Mouse (Mus musculus) forebrain, embryonic 15.5 days (tissue): Measurements from ENCODE around the gene Ccdc174. TPM values are rescaled to one million over a fixed set of nuclear protein-coding genes. Genes with fewer than 3 reads are reported as not detected.
A peak's percentile ranks its signal among the peaks of the same experiment; 100 is the strongest.
"Not testable (repeated sequence)": the region's sequence is repeated elsewhere in the genome, so short reads cannot be mapped to it uniquely, and the experiment has no call there.

Source experiments
- ATAC-seq: fragments of 200-750 bp; cut with Nextera tagmentation; replicated peaks from 2 replicates; pipeline ENCODE4 v1.8.0; 2017; ENCODE audit warnings: mild to moderate bottlenecking, moderate TSS enrichment, moderate library complexity
- H3K27ac ChIP-seq: fragments of 300-500 bp; sonication (generic); replicated peaks from 2 replicates; pipeline ENCODE4 v1.5.1; 2015; ENCODE audit warnings: mild to moderate bottlenecking, inconsistent platforms
- H3K27me3 ChIP-seq: fragments of 300-500 bp; sonication (generic); 2 replicates; pipeline ENCODE4 v1.6.1; 2015; ENCODE audit warnings: inconsistent platforms
- H3K36me3 ChIP-seq: fragments of 300-500 bp; sonication (generic); 2 replicates; pipeline ENCODE4 v1.6.1; 2015; ENCODE audit warnings: mild to moderate bottlenecking, inconsistent platforms
- H3K4me1 ChIP-seq: fragments of 300-500 bp; sonication (generic); 2 replicates; pipeline ENCODE4 v1.6.1; 2015; ENCODE audit warnings: inconsistent platforms
- H3K4me2 ChIP-seq: fragments of 300-500 bp; sonication (generic); replicated peaks from 2 replicates; pipeline ENCODE4 v1.6.1; 2015; ENCODE audit warnings: mild to moderate bottlenecking, inconsistent platforms
- H3K4me3 ChIP-seq: fragments of 300-500 bp; sonication (generic); 2 replicates; pipeline ENCODE4 v1.5.1; 2015; ENCODE audit warnings: mild to moderate bottlenecking, inconsistent platforms
- H3K9ac ChIP-seq: fragments of 300-500 bp; sonication (generic); replicated peaks from 2 replicates; pipeline ENCODE4 v1.6.1; 2015; ENCODE audit warnings: mild to moderate bottlenecking, inconsistent platforms
- H3K9me3 ChIP-seq: fragments of 300-500 bp; sonication (generic); 2 replicates; pipeline ENCODE4 v1.6.1; 2016; ENCODE audit warnings: inconsistent platforms
- WGBS: fragments of 180-500 bp; shearing (Covaris S2); methylation state at CpG from one replicate; pipeline ENCODE4 v1.1.7; 2015; ENCODE audit warnings: mixed read lengths; 5-methylcytosine and 5-hydroxymethylcytosine counted together
- polyA plus RNA-seq: library from polyadenylated mRNA; unstranded; fragments of >200 nt; fragmentation: Nextera tagmentation; extraction: Ambion mirVana; gene quantifications from 2 replicates; pipeline ENCODE4 v1.2.1, GENCODE M21; 2015

Gene Ccdc174
- polyA plus RNA-seq, 1 experiment from 2014 or later = 42.9 TPM

DNA sequence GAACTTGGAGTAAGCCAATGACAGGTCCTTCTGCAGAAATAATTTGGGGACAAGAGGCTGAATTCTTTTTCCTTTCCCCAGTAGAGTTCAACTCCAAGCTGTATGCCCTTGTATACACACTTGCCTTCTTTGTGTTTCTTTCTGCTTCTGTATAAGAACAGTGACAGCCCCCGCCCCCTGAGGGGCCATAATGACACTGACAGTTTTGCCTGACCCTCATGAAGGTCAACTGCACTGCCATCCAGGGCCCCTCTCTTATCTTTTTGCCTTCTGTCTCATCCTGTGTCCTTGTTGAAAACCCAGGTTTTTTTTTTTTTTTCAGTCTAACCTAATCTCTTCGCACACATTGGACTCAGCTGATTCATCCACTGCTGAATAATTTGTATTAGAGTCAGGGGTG is 5.1 kb upstream of the Ccdc174 start:
- WGBS = 61% methylated on average over 2 of the region's 2 CpGs
- no peaks in the 10 kb centered on the region for H3K9me3 ChIP-seq
- H3K4me3 ChIP-seq = no peak overlapping the region
- no peak overlapping the region for H3K9ac ChIP-seq
- no peak overlapping the region for H3K27ac ChIP-seq
- peaks cover 5% of the 10 kb centered on the region; the same call in 1 of the 2 replicates for H3K4me1 ChIP-seq
- no peak overlapping the region for H3K4me2 ChIP-seq
- H3K27me3 ChIP-seq = peaks cover 5% of the 10 kb centered on the region
- H3K36me3 ChIP-seq = no peaks in the 10 kb centered on the region
- no peak for ATAC-seq

DNA sequence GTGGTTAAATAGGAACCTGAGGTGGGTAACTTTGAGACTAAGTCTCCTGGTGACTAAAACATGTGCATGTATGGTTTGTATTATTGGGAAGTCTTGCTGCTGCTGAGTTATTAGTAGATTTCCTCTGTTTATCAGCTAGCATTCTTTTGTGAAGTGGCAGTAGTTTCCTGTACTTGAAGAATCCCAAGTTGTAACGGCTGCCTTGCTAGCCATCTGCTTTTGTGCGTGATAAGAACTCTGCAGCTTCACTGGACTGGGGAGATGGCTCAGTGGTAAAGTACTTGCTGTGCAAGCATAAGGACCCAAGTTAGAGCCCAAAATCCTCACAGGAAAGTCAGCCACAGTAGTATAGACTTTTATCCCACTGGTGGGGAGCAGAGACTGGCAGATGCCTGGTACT is 6.0 kb downstream of the Ccdc174 start:
- Histone ChIP-seq H3K27ac (no peak overlapping the region), H3K9ac (no peak overlapping the region), H3K27me3 (no peaks in the 10 kb centered on the region), H3K4me2 (no peak overlapping the region), H3K4me3 (no peak overlapping the region), H3K4me1 (peaks cover 8% of the 10 kb centered on the region), H3K36me3 (peaks cover 67% of the 10 kb centered on the region), H3K9me3 (no peaks in the 10 kb centered on the region)
- WGBS = 93% methylated on average over 2 of the region's 2 CpGs
- no peak for ATAC-seq

GRCm38 (mm10) chr6:91889255-91889906 is 11.5 kb downstream of the Ccdc174 start:
- Histone ChIP-seq H3K27me3 (no peaks in the 10 kb centered on the region), H3K4me1 (no peaks in the 10 kb centered on the region), H3K9me3 (no peaks in the 10 kb centered on the region), H3K4me3 (no peak overlapping the region), H3K36me3 (peaks cover 80% of the 10 kb centered on the region), H3K27ac (peak overlapping the region; percentile 72; the same call in 1 of the 2 replicates), H3K4me2 (no peak overlapping the region), H3K9ac (no peak overlapping the region)
- WGBS = 45% methylated on average over 3 of the region's 3 CpGs
- ATAC-seq = 0 out of 2 replicates have a peak, but pooled peaks have one; percentile 48

DNA sequence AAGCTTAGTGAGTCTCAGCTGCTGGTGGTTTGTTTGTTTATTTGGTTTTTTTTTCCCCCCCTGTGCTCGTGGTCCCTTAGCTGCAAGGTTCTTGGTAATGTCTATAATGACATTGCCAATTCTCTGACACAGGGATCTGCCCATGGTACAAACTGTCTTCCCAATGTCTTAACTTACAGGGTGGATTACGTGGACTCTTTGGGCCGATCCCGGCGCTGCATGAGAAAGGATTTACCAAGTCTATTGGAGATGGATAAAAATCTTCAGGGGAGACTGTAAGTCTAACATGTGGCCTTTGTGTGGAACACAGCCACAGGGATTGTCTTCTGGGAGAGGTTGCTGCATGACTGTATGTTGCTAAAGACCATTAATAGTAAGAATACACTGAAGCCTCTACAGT is 12.8 kb downstream of the Ccdc174 start:
- Histone ChIP-seq H3K9ac (no peak overlapping the region), H3K27ac (peak overlapping the region; percentile 34; the same call in 1 of the 2 replicates), H3K4me2 (no peak overlapping the region), H3K27me3 (no peaks in the 10 kb centered on the region), H3K4me1 (no peaks in the 10 kb centered on the region), H3K36me3 (peaks cover 86% of the 10 kb centered on the region), H3K9me3 (no peaks in the 10 kb centered on the region), H3K4me3 (no peak overlapping the region)
- 90% methylated on average over 5 of the region's 5 CpGs for WGBS
- no peak for ATAC-seq

DNA sequence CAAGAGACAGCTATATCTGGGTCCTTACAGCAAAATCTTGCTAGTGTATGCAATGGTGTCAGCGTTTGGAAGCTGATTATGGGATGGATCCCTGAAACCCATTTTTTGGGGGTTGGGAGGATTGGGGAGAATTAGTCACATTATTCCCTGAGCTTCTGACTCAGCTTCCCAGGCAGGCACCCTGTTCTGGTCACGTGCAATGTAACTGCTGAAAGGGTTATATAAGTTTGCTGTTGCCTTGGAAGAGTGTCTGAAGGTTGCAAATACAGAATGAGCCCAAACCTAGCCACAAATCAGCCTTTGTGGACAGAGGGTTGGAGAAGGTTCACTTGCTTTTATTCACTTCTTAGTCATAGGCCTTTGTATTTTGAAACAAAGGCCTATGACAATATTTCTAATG is 13.9 kb downstream of the Ccdc174 start:
- Histone ChIP-seq H3K4me3 (no peak overlapping the region), H3K9me3 (no peaks in the 10 kb centered on the region), H3K4me1 (no peaks in the 10 kb centered on the region), H3K4me2 (no peak overlapping the region), H3K36me3 (peaks cover 86% of the 10 kb centered on the region), H3K27me3 (no peaks in the 10 kb centered on the region), H3K27ac (no peak overlapping the region), H3K9ac (no peak overlapping the region)
- WGBS = 98% methylated on average over 2 of the region's 2 CpGs
- no peak for ATAC-seq

DNA sequence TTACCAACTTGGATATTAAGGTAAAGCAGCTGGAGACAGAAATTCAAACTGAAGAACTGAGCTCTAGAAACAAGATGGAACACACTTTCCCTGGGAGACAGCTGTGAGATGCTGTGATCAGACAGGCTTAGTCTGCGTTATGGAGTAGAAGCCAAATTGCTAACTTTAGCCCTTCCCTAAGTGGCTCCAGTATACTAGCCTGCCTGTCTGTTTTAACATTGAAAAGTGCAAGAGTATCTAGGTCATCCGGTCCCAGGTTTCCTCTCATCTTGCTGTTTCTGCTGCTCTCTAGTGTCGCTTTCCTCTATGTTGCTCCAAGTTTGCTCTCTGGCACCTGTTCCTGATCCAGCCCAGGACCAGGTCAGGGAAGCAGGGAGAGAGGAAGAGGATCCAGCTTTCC is 18.9 kb downstream of the Ccdc174 start:
- Histone ChIP-seq H3K27ac (no peak overlapping the region), H3K4me1 (no peaks in the 10 kb centered on the region), H3K4me3 (no peak overlapping the region), H3K9ac (no peak overlapping the region), H3K27me3 (no peaks in the 10 kb centered on the region), H3K9me3 (no peaks in the 10 kb centered on the region), H3K4me2 (no peak overlapping the region), H3K36me3 (peaks cover 87% of the 10 kb centered on the region)
- WGBS = 93% methylated on average over 3 of the region's 3 CpGs
- ATAC-seq = no peak

- Histone ChIP-seq H3K27ac (no peak overlapping the region), H3K36me3 (peaks cover 47% of the 10 kb centered on the region), H3K4me2 (no peak overlapping the region), H3K4me3 (no peak overlapping the region), H3K9me3 (no peaks in the 10 kb centered on the region), H3K27me3 (no peaks in the 10 kb centered on the region), H3K4me1 (no peaks in the 10 kb centered on the region), H3K9ac (no peak overlapping the region)
- ATAC-seq = peak; percentile 64
- WGBS = 31% methylated on average over 5 of the region's 5 CpGs
Observed at GRCm38 (mm10) chr6:91901505-91901904, 23.7 kb downstream of the Ccdc174 start.

GRCm38 (mm10) chr6:91902509-91902908 is 24.7 kb downstream of the Ccdc174 start, which contains the start of gene 4930590J08Rik:
TSS of gene 4930590J08Rik (plus strand) at chr6:91902809.
- not testable (repeated sequence) for H3K4me3 ChIP-seq, H3K9ac ChIP-seq, H3K27ac ChIP-seq, H3K27me3 ChIP-seq, H3K4me2 ChIP-seq, H3K9me3 ChIP-seq, ATAC-seq, H3K4me1 ChIP-seq
- H3K36me3 ChIP-seq = peaks cover 37% of the 10 kb centered on the region
- 98% methylated on average over 2 of the region's 2 CpGs for whole genome bisulfite sequencing

DNA sequence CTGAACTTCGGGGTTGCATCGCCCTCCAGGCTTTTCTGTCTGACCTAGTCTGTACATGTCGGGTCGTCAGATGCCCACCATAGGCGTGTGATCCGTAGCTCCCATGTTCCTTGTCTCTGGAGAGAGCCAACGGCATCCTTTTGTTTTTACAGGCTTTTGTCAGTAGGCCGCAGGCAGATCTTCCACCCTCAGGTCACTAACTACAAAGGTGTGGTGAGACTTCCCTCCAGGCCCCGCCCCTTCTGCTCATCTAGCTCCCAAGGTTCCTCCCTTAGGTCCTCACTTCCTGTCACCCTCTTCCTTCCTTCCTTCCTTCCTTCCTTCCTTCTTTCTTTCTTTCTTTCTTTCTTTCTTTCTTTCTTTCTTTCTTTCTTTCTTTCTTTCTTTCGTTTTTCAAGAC is 36.2 kb downstream of the Ccdc174 start:
- Histone ChIP-seq H3K4me3 (no peak overlapping the region), H3K9me3 (no peaks in the 10 kb centered on the region), H3K27ac (no peak overlapping the region), H3K4me2 (no peak overlapping the region), H3K27me3 (no peaks in the 10 kb centered on the region), H3K4me1 (no peaks in the 10 kb centered on the region), H3K36me3 (no peaks in the 10 kb centered on the region), H3K9ac (no peak overlapping the region)
- no peak for ATAC-seq
- 91% methylated on average over 10 of the region's 10 CpGs for WGBS

- no peaks in the 10 kb centered on the region for H3K27me3 ChIP-seq
- no peaks in the 10 kb centered on the region for H3K36me3 ChIP-seq
- no peak overlapping the region for H3K4me3 ChIP-seq
- H3K4me1 ChIP-seq = no peaks in the 10 kb centered on the region
- 70% methylated on average over 4 of the region's 4 CpGs for WGBS
- no peaks in the 10 kb centered on the region for H3K9me3 ChIP-seq
- no peak for ATAC-seq
- H3K9ac ChIP-seq = no peak overlapping the region
- no peak overlapping the region for H3K27ac ChIP-seq
- H3K4me2 ChIP-seq = no peak overlapping the region
Observed at GRCm38 (mm10) chr6:91917286-91917685, 39.4 kb downstream of the Ccdc174 start.

DNA sequence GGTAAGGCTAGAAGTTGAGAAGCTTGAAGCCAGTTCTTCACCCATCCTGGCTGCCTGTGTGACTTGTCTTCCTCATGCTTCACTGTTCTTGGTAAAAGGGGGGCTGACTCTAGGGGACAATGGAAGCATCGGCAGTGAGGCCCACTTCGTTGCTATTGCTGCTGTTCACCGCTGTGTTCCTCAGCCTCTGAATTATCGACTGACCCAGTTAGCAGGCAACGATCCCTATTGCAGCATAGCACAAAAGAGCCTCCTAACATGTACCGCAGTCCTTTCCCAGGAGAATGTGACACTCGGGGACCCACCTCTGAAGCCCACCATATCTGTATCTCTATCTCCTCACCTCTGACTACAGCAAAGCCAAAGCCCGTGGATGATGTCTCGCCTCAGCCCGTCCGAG is 39.9 kb downstream of the Ccdc174 start:
- H3K9me3 ChIP-seq = no peaks in the 10 kb centered on the region
- H3K4me2 ChIP-seq = no peak overlapping the region
- H3K4me1 ChIP-seq = no peaks in the 10 kb centered on the region
- no peaks in the 10 kb centered on the region for H3K36me3 ChIP-seq
- H3K4me3 ChIP-seq = no peak overlapping the region
- no peak overlapping the region for H3K9ac ChIP-seq
- H3K27ac ChIP-seq = no peak overlapping the region
- ATAC-seq = no peak
- WGBS = 81% methylated on average over 11 of the region's 11 CpGs
- H3K27me3 ChIP-seq = no peaks in the 10 kb centered on the region

GRCm38 (mm10) chr6:91931231-91931630 is 53.4 kb downstream of the Ccdc174 start:
- H3K27me3 ChIP-seq = no peaks in the 10 kb centered on the region
- whole genome bisulfite sequencing = 69% methylated on average over 5 of the region's 5 CpGs

DNA sequence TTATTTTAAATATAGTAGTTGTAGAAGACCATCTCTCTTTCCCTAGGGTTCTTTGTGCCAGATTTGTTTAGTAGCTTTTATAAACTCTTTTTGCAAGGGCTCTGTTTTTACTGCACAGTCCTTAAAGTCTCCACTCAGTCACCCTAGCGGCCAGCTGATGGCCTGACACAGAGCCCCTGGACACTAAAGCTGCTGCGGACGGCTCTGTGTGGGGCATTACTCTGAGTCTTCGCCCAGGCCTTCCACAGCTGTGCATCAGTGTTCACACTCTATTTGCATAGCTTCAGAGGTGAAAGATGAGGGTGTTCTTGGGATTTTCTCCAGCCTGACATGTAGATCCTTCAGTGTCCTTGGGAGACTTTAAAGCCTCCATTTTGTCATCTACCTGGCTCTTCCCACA is 60.6 kb downstream of the Ccdc174 start:
- Histone ChIP-seq H3K36me3 (no peaks in the 10 kb centered on the region), H3K9me3 (no peaks in the 10 kb centered on the region), H3K27ac (no peak overlapping the region), H3K9ac (no peak overlapping the region), H3K4me2 (no peak overlapping the region), H3K27me3 (no peaks in the 10 kb centered on the region), H3K4me3 (no peak overlapping the region), H3K4me1 (no peaks in the 10 kb centered on the region)
- WGBS = 43% methylated on average over 4 of the region's 4 CpGs
- ATAC-seq = no peak

More at GRCm38 (mm10) chr6:91931231-91931630, 53.4 kb downstream of the Ccdc174 start:
- Histone ChIP-seq H3K4me2 (no peak overlapping the region), H3K9me3 (no peaks in the 10 kb centered on the region), H3K9ac (no peak overlapping the region), H3K4me1 (no peaks in the 10 kb centered on the region), H3K27ac (no peak overlapping the region), H3K4me3 (no peak overlapping the region), H3K36me3 (no peaks in the 10 kb centered on the region)
- no peak for ATAC-seq
